Mouse (Mus musculus) brain, embryonic 14.5 days (tissue): Measurements from ENCODE around the gene Aox2. TPM values are rescaled to one million over a fixed set of nuclear protein-coding genes. Genes with fewer than 3 reads are reported as not detected.
A peak's percentile ranks its signal among the peaks of the same experiment; 100 is the strongest.

Experiments used
- DNase-seq: peaks from one replicate; pipeline ENCODE4 v3.0.0-alpha.2; 2011; ENCODE audit warnings: low read depth
- CTCF ChIP-seq: fragments of 200-500 bp; IDR thresholded peaks from 2 replicates; pipeline ENCODE4 v1.5.1; 2012; ENCODE audit warnings: inconsistent platforms, mild to moderate bottlenecking, moderate library complexity, borderline replicate concordance; ENCODE audit not compliant: insufficient read depth, insufficient read length; ENCODE audit errors: extremely low read depth
- POLR2A ChIP-seq: fragments of 200-500 bp; IDR thresholded peaks from 2 replicates; pipeline ENCODE4 v1.6.1; 2012; ENCODE audit warnings: mild to moderate bottlenecking, inconsistent platforms, borderline replicate concordance; ENCODE audit not compliant: poor library complexity, insufficient read depth, insufficient read length, severe bottlenecking; ENCODE audit errors: extremely low read depth
- polyA plus RNA-seq: library from polyadenylated mRNA; depleted of rRNA; stranded (reverse); fragments of >200 nt; gene quantifications from 2 replicates; pipeline ENCODE4 v1.2.3, GENCODE M21; 2012

Aox2 gene
- polyA plus RNA-seq, 1 experiment = 0.04 TPM

DNA sequence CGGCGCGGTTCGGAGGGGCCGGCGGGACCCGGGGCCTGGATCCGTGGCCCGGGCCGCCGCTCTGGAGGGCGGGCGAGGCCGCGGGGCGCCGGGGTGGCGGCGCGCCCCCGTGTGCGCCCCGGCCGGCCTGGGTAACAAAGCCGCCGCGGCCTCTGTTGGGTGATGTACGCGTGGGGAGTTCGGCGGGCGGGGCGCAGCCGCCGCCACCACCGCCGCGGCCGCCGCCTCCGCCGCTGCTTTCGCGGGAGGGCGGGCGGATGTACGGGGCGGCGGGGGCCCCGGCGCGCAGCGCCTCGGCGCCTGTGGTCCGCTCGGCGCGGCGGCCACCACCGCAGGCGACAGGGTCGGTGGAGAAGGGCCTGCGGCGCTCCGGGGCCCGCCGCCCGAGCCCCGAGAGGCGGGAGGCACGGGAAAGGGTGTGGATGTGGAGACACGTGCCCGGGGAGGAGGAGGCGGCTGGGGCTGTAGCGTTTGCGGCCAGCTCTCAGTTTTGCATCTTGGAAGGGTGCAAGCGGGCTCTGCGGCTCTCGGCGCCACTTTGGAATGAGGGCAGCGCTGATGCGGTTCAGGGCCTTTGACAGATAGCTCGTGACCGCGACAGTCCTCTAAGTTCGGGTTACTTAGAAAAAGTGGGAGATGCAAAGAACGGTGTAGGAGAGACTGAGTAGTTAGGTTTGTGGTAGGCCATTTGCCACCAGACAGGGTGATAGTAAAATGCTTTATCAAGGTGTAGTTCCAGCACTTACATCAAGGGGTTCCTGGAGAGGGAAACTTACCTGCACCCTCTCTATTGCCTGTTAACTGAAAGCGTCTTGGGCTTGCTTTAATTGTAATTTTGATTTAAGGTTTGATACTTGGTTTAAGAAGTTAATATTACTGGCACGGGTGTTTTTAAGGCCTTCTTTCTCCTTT is 115.4 kb downstream of the Aox2 start:
- no peak for TF ChIP-seq CTCF
- no peak for TF ChIP-seq POLR2A

GRCm38 (mm10) chr1:58395341-58395740 is 117.2 kb downstream of the Aox2 start:
- no peak for DNase-seq
- no peak for TF ChIP-seq CTCF
- no peak for TF ChIP-seq POLR2A

More for the DNA sequence above, 115.4 kb downstream of the Aox2 start:
- peak; percentile 50 for DNase-seq

DNA sequence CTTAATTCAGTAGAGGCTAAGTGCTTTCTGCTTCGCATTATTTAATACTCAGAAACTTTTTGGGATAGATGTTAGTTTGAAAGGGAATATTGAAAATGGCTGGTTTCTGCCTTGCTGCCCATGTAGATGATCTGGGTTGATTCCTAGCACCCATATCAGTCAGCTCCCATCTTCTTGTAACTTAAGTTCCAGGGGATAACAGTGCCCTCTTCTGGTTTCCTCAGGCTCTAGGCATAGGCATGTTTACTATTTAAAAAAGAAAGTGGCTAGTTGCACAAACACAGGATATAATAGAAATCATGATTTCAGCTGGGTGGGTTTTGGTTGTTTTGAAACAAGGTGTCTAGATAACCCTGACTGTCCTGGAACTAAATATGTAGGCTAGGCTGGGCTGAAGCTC is 118.1 kb downstream of the Aox2 start:
- TF ChIP-seq CTCF (no peak), POLR2A (no peak)
- no peak for DNase-seq

DNA sequence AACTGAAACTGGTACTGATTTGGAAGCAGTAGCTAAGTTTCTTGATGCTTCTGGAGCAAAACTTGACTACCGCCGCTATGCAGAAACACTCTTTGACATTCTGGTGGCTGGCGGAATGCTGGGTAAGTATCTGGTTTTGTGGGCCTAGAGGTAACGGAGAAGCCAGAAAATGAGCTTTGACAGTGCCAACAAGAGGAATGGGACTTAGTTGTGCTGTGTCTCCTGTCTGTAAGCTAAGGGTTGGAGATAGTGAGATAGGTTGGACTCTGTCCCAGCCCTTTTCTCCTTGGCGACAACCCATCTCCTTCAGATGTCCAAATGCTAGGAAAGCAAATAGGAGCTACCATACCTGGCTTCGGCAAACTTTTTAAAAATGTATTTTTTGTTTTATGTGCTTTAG is 119.6 kb downstream of the Aox2 start:
- no peak for TF ChIP-seq POLR2A
- no peak for TF ChIP-seq CTCF
- no peak for DNase-seq

DNA sequence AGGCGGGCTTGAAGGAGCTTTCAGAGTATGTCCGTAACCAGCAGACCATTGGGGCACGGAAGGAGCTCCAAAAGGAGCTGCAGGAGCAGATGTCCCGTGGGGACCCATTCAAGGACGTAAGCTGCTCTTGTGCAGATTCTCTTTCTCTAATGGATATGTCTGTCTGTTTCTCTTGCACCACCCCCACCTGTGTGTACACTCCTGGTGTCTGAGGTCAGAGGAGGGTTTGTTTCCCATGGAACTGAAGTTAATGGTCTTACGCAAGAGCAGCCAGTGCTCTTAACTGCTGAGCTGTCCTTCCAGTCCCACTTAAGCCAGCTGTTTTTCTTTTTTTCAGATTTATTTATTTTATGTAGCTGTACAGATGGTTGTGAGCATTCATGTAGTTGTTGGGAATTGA is 123.3 kb downstream of the Aox2 start:
- no peak for DNase-seq
- TF ChIP-seq CTCF (no peak), POLR2A (no peak)

DNA sequence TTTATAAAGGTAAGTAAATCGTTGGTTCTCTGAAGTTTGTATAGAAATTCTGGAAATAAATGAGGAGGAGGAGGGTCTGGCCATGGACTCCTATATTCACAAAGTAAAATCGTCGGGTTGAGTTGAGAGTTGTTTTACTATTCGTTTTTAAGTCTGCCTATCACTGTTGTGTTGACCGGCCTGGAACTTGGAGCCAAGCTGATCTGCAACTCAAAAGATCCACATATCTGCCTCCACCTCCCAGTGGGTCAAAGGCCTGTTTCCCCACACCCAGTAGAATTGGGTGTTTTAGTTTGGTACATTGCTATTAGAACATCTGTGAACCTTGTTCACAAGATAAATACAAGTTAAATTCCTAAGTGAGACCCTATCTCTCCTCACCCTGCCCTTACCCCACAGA is 125.6 kb downstream of the Aox2 start:
- TF ChIP-seq CTCF (no peak), POLR2A (no peak)

GRCm38 (mm10) chr1:58407321-58407720 is 129.2 kb downstream of the Aox2 start:
- no peak for TF ChIP-seq CTCF
- no peak for TF ChIP-seq POLR2A

More for the DNA sequence above, 125.6 kb downstream of the Aox2 start:
- no peak for DNase-seq

GRCm38 (mm10) chr1:58408141-58408540 is 130.0 kb downstream of the Aox2 start:
- TF ChIP-seq POLR2A = no peak
- TF ChIP-seq CTCF = no peak

More at GRCm38 (mm10) chr1:58407321-58407720, 129.2 kb downstream of the Aox2 start:
- no peak for DNase-seq

GRCm38 (mm10) chr1:58409553-58410197 is 131.5 kb downstream of the Aox2 start:
- no peak for TF ChIP-seq POLR2A
- no peak for DNase-seq

More at GRCm38 (mm10) chr1:58408141-58408540, 130.0 kb downstream of the Aox2 start:
- DNase-seq = no peak

DNA sequence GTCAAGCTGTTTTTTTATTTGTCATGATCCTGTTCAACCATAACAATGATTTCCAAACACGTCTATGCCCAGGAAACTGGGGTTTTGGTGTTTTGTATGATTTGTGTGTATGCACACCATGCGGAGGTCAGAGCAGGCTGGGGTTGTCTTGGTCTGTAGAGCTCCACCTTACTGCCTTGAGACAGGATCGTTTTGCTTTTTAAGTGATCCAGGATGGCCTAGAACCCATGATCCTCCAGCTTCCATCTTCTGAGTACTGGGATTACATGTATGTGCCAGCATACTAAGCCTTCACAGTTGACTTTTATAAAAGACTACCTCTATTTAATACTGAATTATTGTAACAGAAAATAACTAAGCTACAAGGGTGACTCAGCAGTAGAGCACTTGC is 132.1 kb downstream of the Aox2 start:
- DNase-seq = no peak

GRCm38 (mm10) chr1:58410776-58411175 is 132.7 kb downstream of the Aox2 start:
- TF ChIP-seq CTCF (no peak), POLR2A (no peak)
- DNase-seq = no peak

More for the DNA sequence above, 132.1 kb downstream of the Aox2 start:
- TF ChIP-seq CTCF (no peak), POLR2A (no peak)
